Mouse (Mus musculus) MEL (cell line): Measurements from ENCODE around the gene Adgrg7. TPM values are rescaled to one million over a fixed set of nuclear protein-coding genes. Genes with fewer than 3 reads are reported as not detected.

Experiments used
- DNase-seq: peaks from one replicate; pipeline ENCODE4 v3.0.0; 2011; ENCODE audit warnings: low read depth, low spot score
- H3K27ac ChIP-seq: 2 replicates; pipeline ENCODE4 v1.5.1; 2012; ENCODE audit warnings: low read depth, mild to moderate bottlenecking, control low read depth, low read length, moderate library complexity; ENCODE audit not compliant: control insufficient read depth
- H3K27me3 ChIP-seq, 2 experiments: fragments of 150-350 bp in 1 of 2; sonication (generic) in 1 of 2; 2 replicates each; pipeline ENCODE4 v1.6.1; 2012; ENCODE audit warnings: low read length in 2 of 2, mild to moderate bottlenecking in 2 of 2, improper control_type of control experiment in 1 of 2, moderate library complexity in 1 of 2; ENCODE audit not compliant: insufficient read depth in 2 of 2, control insufficient read depth in 1 of 2
- H3K36me3 ChIP-seq, 2 experiments: 2 replicates each; pipeline ENCODE4 v1.6.1; 2012 to 2014; ENCODE audit warnings: low read length in 2 of 2, improper control_type of control experiment in 1 of 2, inconsistent platforms in 1 of 2, mild to moderate bottlenecking in 1 of 2; ENCODE audit not compliant: insufficient read depth in 2 of 2, control insufficient read depth in 1 of 2
- H3K4me1 ChIP-seq, 2 experiments: fragments of 150-350 bp in 1 of 2; sonication (generic) in 1 of 2; 2 replicates each; pipeline ENCODE4 v1.6.1; 2012; ENCODE audit warnings: low read length in 2 of 2, improper control_type of control experiment in 1 of 2, mild to moderate bottlenecking in 1 of 2; ENCODE audit not compliant: insufficient read depth in 2 of 2, control insufficient read depth in 1 of 2
- H3K4me3 ChIP-seq, 2 experiments: fragments of 150-350 bp in 1 of 2; sonication (generic) in 1 of 2; 2 replicates each; pipeline ENCODE4 v1.5.1; 2012; ENCODE audit warnings: low read depth in 2 of 2, low read length in 2 of 2, mild to moderate bottlenecking in 2 of 2, moderate library complexity in 2 of 2, control low read depth in 1 of 2, improper control_type of control experiment in 1 of 2; ENCODE audit not compliant: control insufficient read depth in 1 of 2, insufficient read depth in 1 of 2
- H3K79me2 ChIP-seq: 2 replicates; pipeline ENCODE4 v1.6.1; 2012; ENCODE audit warnings: mild to moderate bottlenecking, low read length, moderate library complexity; ENCODE audit not compliant: control insufficient read depth, poor library complexity, insufficient read depth
- H3K9ac ChIP-seq: 2 replicates; pipeline ENCODE4 v1.6.1; 2012; ENCODE audit warnings: low read depth, mild to moderate bottlenecking, control low read depth, low read length, moderate library complexity; ENCODE audit not compliant: control insufficient read depth, poor library complexity, severe bottlenecking
- H3K9me3 ChIP-seq: fragments of 150-350 bp; sonication (generic); replicated peaks from 2 replicates; pipeline ENCODE4 v1.6.1; 2012; ENCODE audit warnings: mild to moderate bottlenecking, low read length, improper control_type of control experiment, moderate library complexity; ENCODE audit not compliant: insufficient read depth
- CHD1 ChIP-seq: IDR thresholded peaks from 2 replicates; pipeline ENCODE4 v1.6.1; 2012; ENCODE audit warnings: low read depth, mild to moderate bottlenecking, inconsistent platforms, low read length, improper control_type of control experiment
- CTCF ChIP-seq, 3 experiments: IDR thresholded peaks in 2 of 3; conservative IDR thresholded peaks in 1 of 3; 2 replicates each; pipeline ENCODE4 v1.5.1; 2011 to 2012; ENCODE audit warnings: low read length in 3 of 3, low read depth in 2 of 3, mild to moderate bottlenecking in 2 of 3, improper control_type of control experiment in 1 of 3, inconsistent platforms in 1 of 3, mixed read lengths in 1 of 3, moderate library complexity in 1 of 3; ENCODE audit not compliant: control insufficient read depth in 1 of 3, insufficient read depth in 1 of 3, poor library complexity in 1 of 3, severe bottlenecking in 1 of 3
- E2F4 ChIP-seq: IDR thresholded peaks from 2 replicates; pipeline ENCODE4 v1.6.1; 2011; ENCODE audit warnings: low read depth, low read length, improper control_type of control experiment, borderline replicate concordance
- ELF1 ChIP-seq: IDR thresholded peaks from 2 replicates; pipeline ENCODE4 v1.6.1; 2014; ENCODE audit warnings: low read depth, mild to moderate bottlenecking, inconsistent platforms, low read length, improper control_type of control experiment, moderate library complexity
- EP300 ChIP-seq, 2 experiments: IDR thresholded peaks; 2 replicates each; pipeline ENCODE4 v1.6.1; 2011; ENCODE audit warnings: improper control_type of control experiment in 2 of 2, low read length in 2 of 2, low read depth in 1 of 2, mild to moderate bottlenecking in 1 of 2
- ETS1 ChIP-seq: IDR thresholded peaks from 2 replicates; pipeline ENCODE4 v1.6.1; 2012; ENCODE audit warnings: low read depth, mild to moderate bottlenecking, inconsistent platforms, low read length, improper control_type of control experiment, moderate library complexity
- GATA1 ChIP-seq: IDR thresholded peaks from 2 replicates; pipeline ENCODE4 v1.6.1; 2011; ENCODE audit warnings: low read depth, low read length, improper control_type of control experiment
- HCFC1 ChIP-seq: IDR thresholded peaks from 2 replicates; pipeline ENCODE4 v1.6.1; 2012; ENCODE audit warnings: low read depth, mild to moderate bottlenecking, inconsistent platforms, low read length, improper control_type of control experiment, moderate library complexity
- JUND ChIP-seq: IDR thresholded peaks from 2 replicates; pipeline ENCODE4 v1.6.1; 2011; ENCODE audit warnings: low read depth, mild to moderate bottlenecking, improper control_type of control experiment, low read length
- MAFK ChIP-seq: IDR thresholded peaks from 2 replicates; pipeline ENCODE4 v1.6.1; 2011; ENCODE audit warnings: low read depth, mild to moderate bottlenecking, low read length, improper control_type of control experiment, borderline replicate concordance
- MAX ChIP-seq: IDR thresholded peaks from 2 replicates; pipeline ENCODE4 v1.6.1; 2011; ENCODE audit warnings: low read length, improper control_type of control experiment
- MEF2A ChIP-seq: IDR thresholded peaks from 2 replicates; pipeline ENCODE4 v1.6.1; 2014; ENCODE audit warnings: low read depth, mild to moderate bottlenecking, inconsistent platforms, low read length, improper control_type of control experiment; ENCODE audit not compliant: poor library complexity, insufficient replicate concordance, severe bottlenecking; ENCODE audit errors: extremely low read depth
- MYB ChIP-seq: IDR thresholded peaks from 2 replicates; pipeline ENCODE4 v1.6.1; 2011; ENCODE audit warnings: mild to moderate bottlenecking, low read depth, low read length, improper control_type of control experiment
- MYC ChIP-seq: IDR thresholded peaks from 2 replicates; pipeline ENCODE4 v1.6.1; 2011; ENCODE audit warnings: low read depth, mild to moderate bottlenecking, low read length, improper control_type of control experiment, moderate library complexity
- NRF1 ChIP-seq: IDR thresholded peaks from 2 replicates; pipeline ENCODE4 v1.6.1; 2014; ENCODE audit warnings: low read depth, mild to moderate bottlenecking, inconsistent platforms, low read length, improper control_type of control experiment, moderate library complexity; ENCODE audit not compliant: poor library complexity, insufficient read depth, severe bottlenecking
- POLR2A ChIP-seq, 2 experiments: IDR thresholded peaks; 2 replicates each; pipeline ENCODE4 v1.6.1; 2011 to 2012; ENCODE audit warnings: low read length in 2 of 2, mild to moderate bottlenecking in 2 of 2, control low read depth in 1 of 2, improper control_type of control experiment in 1 of 2, low read depth in 1 of 2, moderate library complexity in 1 of 2; ENCODE audit not compliant: control insufficient read depth in 1 of 2, insufficient read depth in 1 of 2, poor library complexity in 1 of 2
- POLR2AphosphoS2 ChIP-seq: IDR thresholded peaks from 2 replicates; pipeline ENCODE4 v1.6.1; 2011; ENCODE audit warnings: low read length, improper control_type of control experiment
- POLR2AphosphoS5 ChIP-seq: IDR thresholded peaks from 2 replicates; pipeline ENCODE4 v1.6.1; 2012; ENCODE audit warnings: low read depth, borderline replicate concordance, mild to moderate bottlenecking, inconsistent platforms, low read length, moderate library complexity, mixed read lengths
- RAD21 ChIP-seq: IDR thresholded peaks from 2 replicates; pipeline ENCODE4 v1.6.1; 2011; ENCODE audit warnings: mild to moderate bottlenecking, low read depth, low read length, improper control_type of control experiment
- RCOR1 ChIP-seq: IDR thresholded peaks from 2 replicates; pipeline ENCODE4 v1.6.1; 2012; ENCODE audit warnings: low read depth, mild to moderate bottlenecking, inconsistent platforms, low read length, improper control_type of control experiment
- SIN3A ChIP-seq: IDR thresholded peaks from 2 replicates; pipeline ENCODE4 v1.6.1; 2012; ENCODE audit warnings: low read length, improper control_type of control experiment, inconsistent platforms
- SMC3 ChIP-seq: IDR thresholded peaks from 2 replicates; pipeline ENCODE4 v1.6.1; 2011; ENCODE audit warnings: low read depth, low read length, improper control_type of control experiment
- TAL1 ChIP-seq: IDR thresholded peaks from 2 replicates; pipeline ENCODE4 v1.6.1; 2012; ENCODE audit warnings: mild to moderate bottlenecking, inconsistent platforms, low read length, moderate library complexity, mixed read lengths
- TBP ChIP-seq: IDR thresholded peaks from 2 replicates; pipeline ENCODE4 v1.8.0; 2011; ENCODE audit warnings: low read depth, low read length, improper control_type of control experiment
- TCF12 ChIP-seq: IDR thresholded peaks from 2 replicates; pipeline ENCODE4 v1.6.1; 2014; ENCODE audit warnings: low read depth, mild to moderate bottlenecking, inconsistent platforms, low read length, improper control_type of control experiment, moderate library complexity
- UBTF ChIP-seq: IDR thresholded peaks from 2 replicates; pipeline ENCODE4 v1.6.1; 2012; ENCODE audit warnings: low read depth, mild to moderate bottlenecking, inconsistent platforms, low read length, improper control_type of control experiment, moderate library complexity, borderline replicate concordance; ENCODE audit not compliant: insufficient read depth
- USF2 ChIP-seq, 2 experiments: IDR thresholded peaks; 2 replicates each; pipeline ENCODE4 v1.6.1; 2011 to 2012; ENCODE audit warnings: improper control_type of control experiment in 2 of 2, low read length in 2 of 2, borderline replicate concordance in 1 of 2, inconsistent platforms in 1 of 2, low read depth in 1 of 2, mild to moderate bottlenecking in 1 of 2; ENCODE audit not compliant: insufficient read depth in 1 of 2
- ZC3H11A ChIP-seq: IDR thresholded peaks from 2 replicates; pipeline ENCODE4 v1.6.1; 2012; ENCODE audit warnings: low read depth, mild to moderate bottlenecking, inconsistent platforms, low read length, improper control_type of control experiment
- ZKSCAN1 ChIP-seq: IDR thresholded peaks from 2 replicates; pipeline ENCODE4 v1.6.1; 2012; ENCODE audit warnings: low read depth, mild to moderate bottlenecking, inconsistent platforms, low read length, improper control_type of control experiment, moderate library complexity
- polyA plus RNA-seq, 2 experiments: library from polyadenylated mRNA; stranded (reverse) in 1 of 2; unstranded in 1 of 2; fragments of >175 nt in 1 of 2; fragments of >200 nt in 1 of 2; gene quantifications; 2 replicates each; pipeline versions ENCODE4 v1.2.1 to v1.2.4; 2012; ENCODE audit warnings: low replicate concordance in 2 of 2, low read depth in 1 of 2; ENCODE audit not compliant: insufficient read length in 2 of 2, insufficient read depth in 1 of 2, missing spikeins in 1 of 2
- total RNA-seq: library from RNA; depleted of rRNA; stranded (reverse); fragments of 300-350 nt; gene quantifications from 2 replicates; pipeline ENCODE4 v1.2.3, GENCODE M21; 2012; rRNA removed

Adgrg7 gene
- total RNA-seq (45.4 and 46.1 TPM in 2 replicates), polyA plus RNA-seq (10 to 100 TPM in 1 of 2 experiments, not detected in 1; 40.5 TPM)

- Histone ChIP-seq H3K79me2 (peaks cover 9% of the 10 kb centered on the region), H3K36me3 (peaks cover 0 to 33% of the 10 kb centered on the region in 2 experiments; a peak in 2 of 4 replicates), H3K27ac (peak within 1 kb of the TSS; percentile 67), H3K4me1 (peaks cover 14 to 21% of the 10 kb centered on the region in 2 experiments), H3K4me3 (peak within 1 kb of the TSS; percentile 81 to 87), H3K27me3 (no peaks in the 10 kb centered on the region; a peak in 1 of 4 replicates), H3K9ac (peak within 1 kb of the TSS; percentile 69), H3K9me3 (no peaks in the 10 kb centered on the region)
- 0 out of 2 replicates have a peak, but pooled peaks have one; percentile 35 for TF ChIP-seq TCF12
- TF ChIP-seq POLR2AphosphoS5 = no peak
- TF ChIP-seq UBTF = no peak
- TF ChIP-seq TBP = peak; percentile 7; the same call in 1 of the 2 replicates
- TF ChIP-seq POLR2A (IDR thresholded peaks at IDR 0.05; ENCODE audit: control insufficient read depth in 1 of 2, insufficient read depth in 1 of 2, low read depth in 1 of 2, low read length in 2 of 2, poor library complexity in 1 of 2) = peak in 1 of 2 experiments; percentile 47; a peak in 1 of 4 replicates
- TF ChIP-seq CHD1 = no peak
- no peak for TF ChIP-seq E2F4
- 0 out of 2 replicates have a peak, but pooled peaks have one; percentile 13 for TF ChIP-seq HCFC1
- TF ChIP-seq RAD21 = no peak
- TF ChIP-seq NRF1 = no peak
- TF ChIP-seq GATA1 = peak; percentile 60
- TF ChIP-seq MYC = no peak; the same call in 1 of the 2 replicates
- TF ChIP-seq SIN3A = 0 out of 2 replicates have a peak, but pooled peaks have one; percentile 2
- TF ChIP-seq ETS1 = peak; percentile 33; the same call in 1 of the 2 replicates
- no peak for TF ChIP-seq SMC3
- no peak for TF ChIP-seq MAFK
- no peak for TF ChIP-seq TAL1
- TF ChIP-seq USF2 (IDR thresholded peaks at IDR 0.05; ENCODE audit: borderline replicate concordance in 1 of 2, insufficient read depth in 1 of 2, low read depth in 1 of 2, low read length in 2 of 2) = no peak
- no peak for TF ChIP-seq MEF2A
- no peak for TF ChIP-seq CTCF (IDR thresholded peaks at IDR 0.05 in 2 of 3, conservative IDR thresholded peaks at IDR 0.05 in 1 of 3; ENCODE audit: control insufficient read depth in 1 of 3, insufficient read depth in 1 of 3, low read depth in 2 of 3, low read length in 3 of 3, poor library complexity in 1 of 3, severe bottlenecking in 1 of 3)
- TF ChIP-seq MAX = peak; percentile 25; the same call in 1 of the 2 replicates
- no peak for TF ChIP-seq JUND
- TF ChIP-seq EP300 (IDR thresholded peaks at IDR 0.05; ENCODE audit: low read depth in 1 of 2, low read length in 2 of 2) = peak; percentile 14 to 52; a peak in 3 of 4 replicates
- no peak for TF ChIP-seq ZC3H11A
- no peak for TF ChIP-seq POLR2AphosphoS2
- TF ChIP-seq ELF1 = peak; percentile 30; the same call in 1 of the 2 replicates
- TF ChIP-seq RCOR1 = no peak
- no peak for TF ChIP-seq MYB
- TF ChIP-seq ZKSCAN1 = no peak
- peak; percentile 74 for DNase-seq
These were observed at the start of gene Adgrg7 for GRCm38 (mm10) chr16:56795481-56796139. Gene Adgrg7 (minus strand): TSS chr16:56795855.
